ENCODE assay signal across 8 mouse cellular contexts in genomic region chr3:84155558-84156006, GRCm38 (mm10). TPM values are rescaled to one million over a fixed set of nuclear protein-coding genes. Genes with fewer than 3 reads are reported as not detected.
DNase-seq lines count a peak whose midpoint lies in the region; ATAC-seq and TF ChIP-seq lines count a peak whose summit lies in the region.

Gene Mnd1, minus strand, starts transcription at chr3:84155786.

- DNase-seq in MN1 (ENCODE audit: low spot score): peak; percentile 96
- DNase-seq in cerebellum, adult 9-10 months: peak; percentile 97
- DNase-seq in hindbrain, embryonic 10.5 days (ENCODE audit: low spot score): peak; percentile 99
- DNase-seq in layer of hippocampus, adult 9-11 months: peak; percentile 95
- DNase-seq in lung, postnatal 0 days (ENCODE audit: low spot score): peak; percentile 99
- peak; percentile 99 for DNase-seq in ovary, postnatal 14 days (ENCODE audit: low spot score)
- peak; percentile 97 for DNase-seq in thymus, postnatal 14 days

- peak; percentile 99 for TF ChIP-seq CTCF in lung, postnatal 0 days (IDR thresholded peaks at IDR 0.05)

- H3K9ac ChIP-seq in lung, postnatal 0 days (replicated peaks; ENCODE audit: low read depth): peak within 1 kb of the TSS; percentile 26; the same call in 1 of the 2 replicates

- peak within 1 kb of the TSS; percentile 62 for H3K4me3 ChIP-seq in hindbrain, embryonic 10.5 days
- peak within 1 kb of the TSS; percentile 47 for H3K4me3 ChIP-seq in lung, postnatal 0 days (ENCODE audit: low read depth, low read length)

- under 1% methylated on average over 29 of the region's 29 CpGs for WGBS in hindbrain, embryonic 10.5 days
- WGBS in lung, postnatal 0 days: 2% methylated on average over 29 of the region's 29 CpGs

- TF ChIP-seq EP300 in lung, postnatal 0 days (IDR thresholded peaks at IDR 0.05): no peak

- H3K36me3 ChIP-seq in hindbrain, embryonic 10.5 days: peaks cover 20% of the 10 kb centered on the region
- no peaks in the 10 kb centered on the region for H3K36me3 ChIP-seq in lung, postnatal 0 days (ENCODE audit: insufficient read depth, low read length)

- H3K4me2 ChIP-seq in lung, postnatal 0 days (replicated peaks; ENCODE audit: low read depth, low read length): peak within 1 kb of the TSS; percentile 92

- H3K27me3 ChIP-seq in hindbrain, embryonic 10.5 days (ENCODE audit: insufficient read depth, poor library complexity, severe bottlenecking): no peaks in the 10 kb centered on the region
- H3K27me3 ChIP-seq in lung, postnatal 0 days (replicated peaks; ENCODE audit: insufficient read depth, low read length): no peaks in the 10 kb centered on the region

- H3K4me1 ChIP-seq in hindbrain, embryonic 10.5 days (replicated peaks): peaks cover 18% of the 10 kb centered on the region
- H3K4me1 ChIP-seq in lung, postnatal 0 days (ENCODE audit: insufficient read depth, low read depth, low read length): no peaks in the 10 kb centered on the region

- H3K27ac ChIP-seq in hindbrain, embryonic 10.5 days: peak within 1 kb of the TSS; percentile 93
- no peak within 1 kb of the TSS for H3K27ac ChIP-seq in lung, postnatal 0 days (ENCODE audit: low read length)

- ATAC-seq in frontal cortex, adult (ENCODE audit: low TSS enrichment): peak; percentile 93
- peak; percentile 100 for ATAC-seq in lung, postnatal 0 days

- H3K9me3 ChIP-seq in hindbrain, embryonic 10.5 days: no peaks in the 10 kb centered on the region
- no peaks in the 10 kb centered on the region for H3K9me3 ChIP-seq in lung, postnatal 0 days (ENCODE audit: low read length)

RNA-seq across cellular contexts. Expression of gene Mnd1, which starts in this region (rescaled TPM):
- polyA plus RNA-seq in hindbrain, embryonic 10.5 days (2016; fragmentation: Nextera tagmentation; extraction: Ambion mirVana): 10.0 and 14.2 TPM in 2 replicates
- 5.3 and 6.5 TPM in 2 replicates for polyA plus RNA-seq in lung, postnatal 0 days (2015; fragmentation: Nextera tagmentation; extraction: Ambion mirVana)
